Mouse (Mus musculus) myocyte (in vitro differentiated cells): ENCODE results near the gene Hephl1.

Experiments used
- CEBPB ChIP-seq: IDR thresholded peaks from 2 replicates; pipeline ENCODE4 v1.6.1; 2011; ENCODE audit warnings: mild to moderate bottlenecking, moderate library complexity; ENCODE audit not compliant: poor library complexity, insufficient read depth, severe bottlenecking
- E2F4 ChIP-seq: IDR thresholded peaks from one replicate; pipeline ENCODE4 v1.6.1; 2011; ENCODE audit warnings: mild to moderate bottlenecking, control low read depth, moderate library complexity; ENCODE audit not compliant: insufficient read depth
- MAX ChIP-seq: IDR thresholded peaks from one replicate; pipeline ENCODE4 v1.6.1; 2011; ENCODE audit warnings: low read depth, mild to moderate bottlenecking, control low read depth
- POLR2A ChIP-seq: IDR thresholded peaks from one replicate; pipeline ENCODE4 v1.6.1; 2011; ENCODE audit warnings: low read depth, mild to moderate bottlenecking, control low read depth, moderate library complexity; ENCODE audit not compliant: insufficient read length
- POLR2AphosphoS2 ChIP-seq: IDR thresholded peaks from one replicate; pipeline ENCODE4 v1.6.1; 2011; ENCODE audit warnings: low read depth, control low read depth; ENCODE audit not compliant: insufficient read length

- no peak for TF ChIP-seq POLR2A
- TF ChIP-seq E2F4: no peak
- no peak for TF ChIP-seq POLR2AphosphoS2
- TF ChIP-seq CEBPB: no peak
- TF ChIP-seq MAX: no peak
Measured at GRCm38 (mm10) chr9:15097172-15097571, 14.7 kb downstream of the Hephl1 start.
